Mouse (Mus musculus) liver, adult 2 months (tissue): Measurements from ENCODE around the gene Hcar2.

ENCODE experiments used
- CTCF ChIP-seq: fragments of 200-500 bp; IDR thresholded peaks from 2 replicates; pipeline ENCODE4 v1.5.1; 2011; ENCODE audit warnings: low read depth, low read length, control low read depth
- POLR2A ChIP-seq: fragments of 200-500 bp; IDR thresholded peaks from 2 replicates; pipeline ENCODE4 v1.6.1; 2011; ENCODE audit warnings: low read length, control low read depth; ENCODE audit not compliant: insufficient read depth; ENCODE audit errors: extremely low read depth

GRCm38 (mm10) chr5:123874177-123874576 lies 8.9 kb upstream of the Hcar2 start:
- TF ChIP-seq POLR2A (no peak), CTCF (no peak)
